Mouse (Mus musculus) monocyte, adult 59 days (primary cell): ENCODE results near the gene Dnah12. TPM values are rescaled to one million over a fixed set of nuclear protein-coding genes. Genes with fewer than 3 reads are reported as not detected.

Experiments
- total RNA-seq, 2 experiments: library from RNA; stranded (reverse); gene quantifications; one replicate each; pipeline ENCODE4 v1.2.4; 2023

Dnah12 gene
- 1 to 10 TPM; 2.6 to 2.9 TPM for total RNA-seq

DNA sequence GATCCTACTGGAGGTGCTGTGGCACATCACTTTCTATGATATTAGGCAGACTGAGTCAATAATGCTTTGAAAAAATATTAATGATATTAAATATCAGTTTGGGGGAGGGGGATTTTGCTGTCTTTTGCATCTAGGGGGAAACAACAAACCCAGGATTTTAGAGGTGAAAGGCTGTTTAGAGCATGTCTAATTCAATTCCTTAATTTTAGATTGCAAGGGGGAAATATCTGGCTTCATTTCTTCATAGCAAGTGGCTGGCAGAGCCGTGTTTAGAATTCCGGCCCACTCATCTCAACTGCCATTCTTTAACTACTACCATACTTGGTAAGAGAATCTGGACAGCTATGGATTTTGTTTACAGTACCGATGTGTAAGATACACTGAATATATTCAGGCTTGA is at the start of gene Dnah12:
TSS of gene Dnah12 (plus strand) at position 301 of the 400 bp plus-strand sequence.

DNA sequence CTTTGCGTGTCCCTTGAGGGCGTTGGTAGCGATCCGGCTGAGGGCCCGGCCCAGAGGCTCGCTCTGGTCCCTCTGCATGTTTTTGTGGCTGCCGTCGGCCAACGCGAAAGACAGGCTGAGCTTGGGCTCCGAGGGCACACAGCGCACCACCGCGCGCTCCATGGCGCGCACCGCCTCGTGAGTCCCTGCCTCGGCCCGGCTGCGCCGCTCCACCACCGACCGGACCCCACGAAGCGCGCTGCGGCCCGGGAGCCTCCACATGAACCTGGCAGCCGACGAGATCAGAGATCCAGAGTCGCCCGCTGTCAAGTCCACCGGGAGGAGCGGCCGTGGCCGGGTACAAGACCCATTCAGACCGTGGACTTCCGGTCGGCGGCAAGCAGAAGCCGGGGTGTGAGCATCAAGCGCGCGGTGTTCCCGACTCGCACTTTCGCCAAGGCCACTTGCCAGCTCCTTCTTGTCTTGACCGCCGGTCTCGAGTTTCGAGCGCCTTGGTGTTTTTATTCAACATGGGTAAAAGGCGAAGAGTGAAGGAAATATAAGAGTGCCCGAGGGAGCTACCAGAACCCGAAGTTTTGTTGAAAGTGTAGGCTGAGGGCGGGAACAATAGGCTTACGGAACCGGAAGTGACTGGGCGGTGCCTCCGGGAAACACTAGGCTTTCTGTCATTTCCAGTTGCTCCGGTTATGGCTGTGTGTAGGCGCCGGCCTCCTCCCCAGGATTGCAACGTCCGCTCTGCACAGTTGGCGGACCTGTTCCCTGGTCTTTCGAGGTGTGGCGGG is 23.6 kb upstream of the Dnah12 start, which contains the start of gene Pde12:
TSS of gene Pde12 (minus strand) at position 592 of the 782 bp plus-strand sequence.

GRCm38 (mm10) chr14:26894392-26894791 is 201.3 kb downstream of the Dnah12 start, which contains the start of gene Asb14:
Gene Asb14, plus strand, starts transcription at chr14:26894557.

Other genes with a start within 250 kb of the Dnah12 start
- gene Slmap, start 158.3 kb upstream of the Dnah12 start, total RNA-seq: 10 to 100 TPM; 74.3 to 74.4 TPM
- gene Dennd6a, start 119.4 kb upstream of the Dnah12 start, total RNA-seq: 10 to 100 TPM; 44.2 to 46.8 TPM
- 100 to 1,000 TPM; 323 to 326 TPM for gene Arf4, start 55.2 kb upstream of the Dnah12 start, total RNA-seq
- 1 to 10 TPM; 8.4 to 9.5 TPM for gene Pde12, start 23.4 kb upstream of the Dnah12 start, total RNA-seq
- gene Asb14, start 201.3 kb downstream of the Dnah12 start, total RNA-seq: under 1 TPM in 1 of 2 experiments, not detected in 1; 0.55 TPM